8 mouse cellular contexts compared by ENCODE assay signal in the genomic region with DNA sequence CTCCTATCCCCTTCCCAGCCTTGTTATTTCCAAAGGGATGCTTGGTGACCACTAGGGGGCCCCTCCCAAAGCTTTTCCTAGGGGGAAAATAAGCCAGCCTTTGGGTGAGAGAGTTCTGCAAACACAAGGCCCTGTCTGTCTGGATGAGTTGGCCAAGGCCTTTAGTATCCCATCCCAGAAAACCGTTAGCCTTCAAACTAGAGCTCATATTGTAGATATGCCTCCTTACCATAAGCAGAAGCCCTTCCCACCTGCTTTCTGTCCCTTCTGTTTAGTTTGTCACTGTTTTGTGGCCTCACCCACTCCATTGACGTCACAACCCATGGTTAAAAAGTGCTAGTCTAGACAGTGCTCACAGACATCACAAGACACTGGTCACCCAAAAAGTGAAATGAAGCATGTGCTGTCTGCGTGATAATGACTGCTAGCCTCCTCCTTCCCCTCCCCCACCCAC. TPM values are rescaled to one million over a fixed set of nuclear protein-coding genes. Genes with fewer than 3 reads are reported as not detected.
DNase-seq lines count a peak whose midpoint lies in the region; ATAC-seq and TF ChIP-seq lines count a peak whose summit lies in the region.

No protein-coding gene starts in this region.

- 0 out of 2 replicates have a peak, but pooled peaks cover 7% of the 10 kb centered on the region for H3K4me1 ChIP-seq in hindbrain, embryonic 10.5 days (replicated peaks)
- H3K4me1 ChIP-seq in hindbrain, embryonic 16.5 days (ENCODE audit: control insufficient read depth, insufficient read depth, low read depth, low read length): peaks cover 9% of the 10 kb centered on the region; the same call in 1 of the 2 replicates
- peaks cover 0 to 4% of the 10 kb centered on the region in 2 experiments; a peak in 1 of 4 replicates for H3K4me1 ChIP-seq in ES-E14 (ENCODE audit: control insufficient read depth in 2 of 2, insufficient read depth in 2 of 2, low read length in 2 of 2, poor library complexity in 1 of 2)
- peaks cover 3% of the 10 kb centered on the region; the same call in 1 of the 2 replicates for H3K4me1 ChIP-seq in lung, embryonic 16.5 days (replicated peaks; ENCODE audit: control insufficient read depth, insufficient read depth, low read length)

- no peak overlapping the region for H3K4me2 ChIP-seq in hindbrain, embryonic 16.5 days (ENCODE audit: low read length)
- no peak overlapping the region for H3K4me2 ChIP-seq in lung, embryonic 16.5 days (ENCODE audit: low read depth, low read length)

- no peak overlapping the region for H3K4me3 ChIP-seq in hindbrain, embryonic 10.5 days
- H3K4me3 ChIP-seq in hindbrain, embryonic 16.5 days (ENCODE audit: low read length): no peak overlapping the region
- no peak overlapping the region for H3K4me3 ChIP-seq in ES-E14 (ENCODE audit: insufficient read depth in 1 of 2, low read depth in 1 of 2, low read length in 2 of 2, poor library complexity in 1 of 2, severe bottlenecking in 1 of 2)
- H3K4me3 ChIP-seq in lung, embryonic 16.5 days (ENCODE audit: low read length): no peak overlapping the region

- in situ Hi-C loops in ES-E14 (cut with MboI; ENCODE audit: low sequenced_read_pairs in 2 of 2, unreplicated experiment in 2 of 2): no loop called here

- H3K9me3 ChIP-seq in hindbrain, embryonic 10.5 days: no peaks in the 10 kb centered on the region
- no peaks in the 10 kb centered on the region for H3K9me3 ChIP-seq in hindbrain, embryonic 16.5 days (ENCODE audit: control insufficient read depth, low read length)
- H3K9me3 ChIP-seq in ES-E14 (ENCODE audit: control insufficient read depth, insufficient read depth, low read depth, low read length): no peaks in the 10 kb centered on the region
- H3K9me3 ChIP-seq in lung, embryonic 16.5 days (ENCODE audit: control insufficient read depth, low read length): no peaks in the 10 kb centered on the region

- peaks cover 14% of the 10 kb centered on the region for H3K36me3 ChIP-seq in hindbrain, embryonic 10.5 days
- peaks cover 4% of the 10 kb centered on the region; the same call in 1 of the 2 replicates for H3K36me3 ChIP-seq in hindbrain, embryonic 16.5 days (ENCODE audit: control insufficient read depth, insufficient read depth, low read length)
- peaks cover 18% of the 10 kb centered on the region for H3K36me3 ChIP-seq in ES-E14 (ENCODE audit: control insufficient read depth, insufficient read depth, low read length, poor library complexity, severe bottlenecking)
- H3K36me3 ChIP-seq in lung, embryonic 16.5 days (ENCODE audit: control insufficient read depth, insufficient read depth, low read length): no peaks in the 10 kb centered on the region

- ATAC-seq in hindbrain, embryonic 16.5 days: no peak
- ATAC-seq in lung, embryonic 16.5 days (ENCODE audit: low read depth): 0 out of 2 replicates have a peak, but pooled peaks have one; percentile 23
- ATAC-seq in megakaryocyte progenitor cell, adult 5-6 weeks (replicated peaks; ENCODE audit: poor library complexity): no peak

- TF ChIP-seq CTCF in brain, embryonic 14.5 days (IDR thresholded peaks at IDR 0.05; ENCODE audit: borderline replicate concordance, extremely low read depth, insufficient read depth, insufficient read length): peak; percentile 61; the same call in 1 of the 2 replicates

- DNase-seq in hindbrain, embryonic 10.5 days (ENCODE audit: low spot score): peak; percentile 44
- DNase-seq in ES-E14 (ENCODE audit: low read depth, low spot score): peak; percentile 35
- peak; percentile 60 for DNase-seq in brain, embryonic 14.5 days (ENCODE audit: low read depth)
- peak; percentile 70 to 77 for DNase-seq in kidney, postnatal 4 days
- DNase-seq in thymus, postnatal 25 days: no peak

- H3K9ac ChIP-seq in hindbrain, embryonic 16.5 days (ENCODE audit: low read depth, low read length): no peak overlapping the region
- H3K9ac ChIP-seq in ES-E14 (ENCODE audit: insufficient read depth, low read depth, low read length, poor library complexity, severe bottlenecking): no peak overlapping the region
- no peak overlapping the region for H3K9ac ChIP-seq in lung, embryonic 16.5 days (ENCODE audit: low read length)

- no peak for TF ChIP-seq POLR2A in brain, embryonic 14.5 days (IDR thresholded peaks at IDR 0.05; ENCODE audit: borderline replicate concordance, extremely low read depth, insufficient read depth, insufficient read length, poor library complexity, severe bottlenecking)

- 77% methylated on average over 3 of the region's 3 CpGs for WGBS in hindbrain, embryonic 10.5 days
- 67% methylated on average over 3 of the region's 3 CpGs for WGBS in hindbrain, embryonic 16.5 days
- 66% methylated on average over 3 of the region's 3 CpGs for WGBS in lung, embryonic 16.5 days

- H3K27me3 ChIP-seq in hindbrain, embryonic 10.5 days (ENCODE audit: insufficient read depth, poor library complexity, severe bottlenecking): no peaks in the 10 kb centered on the region
- no peaks in the 10 kb centered on the region for H3K27me3 ChIP-seq in hindbrain, embryonic 16.5 days (replicated peaks; ENCODE audit: control insufficient read depth, insufficient read depth, low read length)
- H3K27me3 ChIP-seq in lung, embryonic 16.5 days (ENCODE audit: control insufficient read depth, insufficient read depth, low read depth, low read length): no peaks in the 10 kb centered on the region

- no peak overlapping the region for H3K27ac ChIP-seq in hindbrain, embryonic 10.5 days
- H3K27ac ChIP-seq in hindbrain, embryonic 16.5 days (ENCODE audit: low read depth, low read length): no peak overlapping the region
- no peak overlapping the region for H3K27ac ChIP-seq in ES-E14 (ENCODE audit: insufficient read depth, low read depth, low read length, poor library complexity, severe bottlenecking)
- H3K27ac ChIP-seq in lung, embryonic 16.5 days (ENCODE audit: low read length): no peak overlapping the region

TF ChIP-seq in ES-E14, 5 proteins besides CTCF, POLR2A, EP300 and RAD21:
- TF ChIP-seq HCFC1 (IDR thresholded peaks at IDR 0.05; ENCODE audit: borderline replicate concordance, insufficient read depth, low read length): no peak
- no peak for TF ChIP-seq CHD2 (IDR thresholded peaks at IDR 0.05; ENCODE audit: low read depth, low read length)
- TF ChIP-seq ZC3H11A (IDR thresholded peaks at IDR 0.05; ENCODE audit: borderline replicate concordance, low read depth, low read length): peak; percentile 12; the same call in 1 of the 2 replicates
- TF ChIP-seq ZNF384 (IDR thresholded peaks at IDR 0.05; ENCODE audit: low read depth, low read length): no peak
- TF ChIP-seq MAFK (IDR thresholded peaks at IDR 0.05; ENCODE audit: insufficient read depth, low read depth, low read length): no peak

RNA-seq across cellular contexts. Expression of gene Cebpg, which starts 29.5 kb away (rescaled TPM):
- 36.5 and 44.6 TPM in 2 replicates for polyA plus RNA-seq in hindbrain, embryonic 10.5 days (2016; fragmentation: Nextera tagmentation; extraction: Ambion mirVana)
- 25.5 and 30.0 TPM in 2 replicates for polyA plus RNA-seq in hindbrain, embryonic 16.5 days (2015; fragmentation: Nextera tagmentation; extraction: Ambion mirVana)
- total RNA-seq in ES-E14 (2012; rRNA removed): 12.8 and 14.0 TPM in 2 replicates
- polyA plus RNA-seq in brain, embryonic 14.5 days (2012; rRNA removed): 27.2 and 29.8 TPM in 2 replicates
- 37.5 and 38.7 TPM in 2 replicates for polyA plus RNA-seq in lung, embryonic 16.5 days (2015; fragmentation: Nextera tagmentation; extraction: Ambion mirVana)
- 16.7 and 17.1 TPM in 2 replicates for total RNA-seq in megakaryocyte progenitor cell, adult 5-6 weeks (2015)
- total RNA-seq in megakaryocyte progenitor cell, adult 5-6 weeks (2017): 29.8 and 34.6 TPM in 2 replicates
